Mouse (Mus musculus) cerebellum, adult 11 months (tissue): ENCODE measurements around the gene Gm48552.
A peak's percentile ranks its signal among the peaks of the same experiment; 100 is the strongest.

Source experiments
- DNase-seq: peaks from one replicate; pipeline ENCODE4 v3.0.0; 2022

Gene Gm48552

DNA sequence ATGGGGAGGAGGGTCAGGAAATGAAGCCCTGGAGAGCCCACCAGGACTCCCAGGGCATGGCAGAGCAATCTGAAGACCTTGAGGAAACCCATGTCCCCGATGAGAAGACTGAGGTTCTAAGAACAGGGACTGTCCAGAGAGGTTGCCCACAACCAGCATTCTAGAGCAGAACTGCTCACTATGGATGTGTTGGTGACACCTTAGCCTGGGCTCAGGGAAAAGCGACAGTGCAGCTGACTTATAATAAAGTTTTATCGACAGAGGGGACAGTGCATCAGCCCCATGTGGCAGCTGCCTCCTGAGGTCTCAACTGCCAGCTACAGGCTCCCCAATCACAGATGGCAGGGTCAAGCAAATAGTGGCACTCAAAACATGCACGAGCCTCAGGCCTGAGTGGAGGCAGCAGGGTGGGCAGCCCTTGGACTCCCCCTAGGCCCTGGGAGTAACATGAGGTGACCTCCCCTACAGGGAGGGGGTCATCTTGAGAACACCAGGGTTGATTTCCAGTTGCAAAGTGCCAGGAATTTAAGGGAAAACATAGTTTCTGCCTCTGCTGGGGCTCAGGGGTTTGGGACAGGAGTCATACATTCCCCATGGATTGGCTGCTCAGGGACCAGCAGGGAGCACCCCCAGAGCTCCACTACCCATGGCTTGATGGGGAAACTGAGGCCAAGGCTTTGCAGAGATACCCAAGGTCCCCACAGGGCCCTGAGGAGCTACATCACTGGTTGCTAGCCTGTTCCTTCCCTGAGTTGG, 32.4 kb downstream of the Gm48552 start:
- no peak for DNase-seq

DNA sequence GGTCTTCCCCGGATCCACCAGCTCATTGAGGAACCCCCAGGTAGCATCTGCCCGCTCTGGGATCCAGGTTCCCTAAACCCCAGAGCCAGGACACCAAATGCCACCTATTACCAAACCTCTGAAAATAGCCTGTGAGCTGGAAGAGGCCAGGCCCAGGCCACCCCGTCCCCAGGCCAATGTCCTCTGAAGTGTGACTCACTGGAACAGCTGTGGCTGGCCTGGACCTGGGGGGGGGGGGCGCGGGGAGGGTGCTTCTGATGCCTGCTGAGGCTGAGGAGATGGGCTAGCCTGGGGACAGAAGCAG, 32.9 kb downstream of the Gm48552 start:
- DNase-seq, result peak; percentile 22

DNA sequence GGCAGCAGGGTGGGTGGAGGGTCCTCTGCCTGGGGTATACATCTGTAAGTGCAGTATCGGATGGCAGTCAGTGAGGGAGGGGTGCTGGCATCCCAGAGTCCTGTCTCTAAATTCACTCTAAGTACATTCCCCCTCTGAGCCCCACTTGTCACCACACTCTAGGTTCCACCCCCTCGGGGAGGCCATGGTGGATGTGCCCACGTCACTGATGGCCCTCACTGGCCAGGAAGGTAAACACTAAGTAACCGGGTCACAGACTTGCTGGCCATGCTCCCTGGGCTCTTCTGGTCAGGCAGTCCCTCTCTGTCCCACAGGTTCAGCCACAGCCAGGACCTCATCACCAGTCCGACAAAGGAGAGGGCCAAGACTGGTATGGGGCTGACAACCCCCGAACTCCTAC, 33.4 kb downstream of the Gm48552 start:
- peak; percentile 39 for DNase-seq

DNA sequence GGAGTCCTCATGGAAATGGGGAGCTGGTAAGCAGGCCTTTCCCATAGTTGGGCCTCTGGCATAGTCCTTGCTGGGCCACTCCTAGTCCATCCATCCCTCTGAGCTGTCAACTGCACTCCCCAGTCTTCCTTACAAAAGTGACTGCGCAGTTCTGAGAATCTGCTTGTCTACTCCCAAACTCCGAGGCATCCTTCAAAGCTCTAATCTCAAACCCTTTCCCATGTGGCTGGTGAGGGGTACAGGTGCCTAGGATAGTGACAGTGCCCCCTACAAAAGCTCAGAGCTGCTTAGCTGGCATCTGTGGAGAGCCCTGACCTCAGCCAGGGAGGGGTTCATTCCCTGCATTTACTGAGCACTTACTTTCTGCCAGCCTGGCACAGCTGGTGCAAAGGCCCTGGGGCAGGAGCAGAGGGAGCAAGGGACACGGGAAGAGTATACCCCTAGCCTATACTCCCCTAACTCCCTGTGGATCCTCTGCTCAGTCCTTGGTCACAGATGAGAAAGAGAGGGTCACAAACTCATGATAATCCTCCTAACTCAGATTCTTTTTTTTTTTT, 33.9 kb downstream of the Gm48552 start:
- peak; percentile 32 for DNase-seq

DNA sequence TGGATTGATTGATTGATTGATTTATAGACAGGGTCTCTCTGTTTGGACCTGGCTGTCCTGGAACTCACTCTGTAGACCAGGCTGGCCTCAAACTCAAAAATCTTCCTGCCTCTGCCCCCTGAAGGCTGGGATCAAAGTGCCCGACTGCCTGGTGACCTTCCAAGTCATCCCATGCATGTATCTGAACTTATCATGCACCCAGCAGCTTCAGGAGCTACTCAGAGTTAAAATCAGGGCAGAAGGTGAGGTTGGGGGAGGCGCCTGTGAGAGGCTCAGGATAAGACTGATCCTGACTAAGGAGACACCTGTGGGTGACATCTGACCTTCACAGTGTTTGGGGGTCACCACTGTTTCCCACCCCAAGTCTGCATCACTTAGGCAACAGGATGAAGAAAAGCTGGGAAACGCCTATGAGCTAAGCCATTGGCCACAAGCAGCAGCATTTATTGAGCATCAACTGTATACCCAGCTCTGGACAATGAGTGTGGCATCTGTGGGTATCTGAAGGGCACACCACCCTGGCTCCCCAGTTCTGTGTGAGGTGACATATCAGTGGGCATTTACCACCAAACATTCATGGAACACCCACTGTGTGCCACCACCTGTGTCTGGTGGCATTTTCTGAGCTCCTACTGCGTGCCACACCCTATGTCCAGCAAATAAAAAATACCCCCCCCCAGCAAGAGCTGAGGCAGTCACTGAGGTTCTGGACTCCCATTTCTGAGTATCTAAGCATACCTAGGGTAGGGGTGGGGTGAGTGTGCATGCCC, 34.9 kb downstream of the Gm48552 start:
- peak; percentile 27 for DNase-seq

DNA sequence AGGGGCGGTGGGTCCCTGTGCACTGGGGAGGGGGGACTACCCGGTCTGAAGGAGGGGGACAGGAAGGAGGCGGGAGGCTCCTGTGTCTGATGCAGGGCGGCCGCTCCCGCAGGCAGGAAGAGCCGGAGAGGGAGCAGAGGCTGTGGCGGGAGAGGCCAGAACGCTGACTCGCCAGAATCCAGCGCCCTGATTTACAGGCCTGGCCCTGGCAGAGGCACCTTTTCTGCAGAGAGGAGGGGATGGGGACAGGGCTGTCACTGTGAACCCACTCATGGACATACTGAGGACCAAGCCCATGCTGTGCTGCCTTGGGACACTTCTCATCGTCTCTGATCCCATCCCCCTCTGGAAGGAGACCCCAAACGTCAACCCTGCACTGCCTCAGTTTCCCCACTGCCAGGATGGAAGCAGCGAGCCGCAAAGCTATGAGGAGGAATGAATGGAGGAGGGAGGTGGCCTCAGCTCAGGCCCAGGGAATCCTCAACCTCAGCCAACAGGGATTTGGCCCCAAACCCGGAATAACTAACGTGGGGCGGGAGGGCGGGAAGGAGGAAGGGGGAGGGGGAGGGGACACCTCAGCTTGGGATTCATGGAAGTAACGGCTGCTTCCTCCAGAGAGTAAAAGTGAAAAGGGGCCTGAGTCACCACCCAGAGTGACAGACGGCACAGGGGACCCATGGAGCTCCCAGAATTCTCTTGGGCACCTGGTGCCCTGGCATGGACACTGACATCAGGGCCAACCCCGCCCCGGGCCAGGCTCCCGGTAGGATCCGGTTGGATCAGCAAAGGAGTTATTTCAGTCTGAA, 35.6 kb downstream of the Gm48552 start:
- DNase-seq, result peak; percentile 85

DNA sequence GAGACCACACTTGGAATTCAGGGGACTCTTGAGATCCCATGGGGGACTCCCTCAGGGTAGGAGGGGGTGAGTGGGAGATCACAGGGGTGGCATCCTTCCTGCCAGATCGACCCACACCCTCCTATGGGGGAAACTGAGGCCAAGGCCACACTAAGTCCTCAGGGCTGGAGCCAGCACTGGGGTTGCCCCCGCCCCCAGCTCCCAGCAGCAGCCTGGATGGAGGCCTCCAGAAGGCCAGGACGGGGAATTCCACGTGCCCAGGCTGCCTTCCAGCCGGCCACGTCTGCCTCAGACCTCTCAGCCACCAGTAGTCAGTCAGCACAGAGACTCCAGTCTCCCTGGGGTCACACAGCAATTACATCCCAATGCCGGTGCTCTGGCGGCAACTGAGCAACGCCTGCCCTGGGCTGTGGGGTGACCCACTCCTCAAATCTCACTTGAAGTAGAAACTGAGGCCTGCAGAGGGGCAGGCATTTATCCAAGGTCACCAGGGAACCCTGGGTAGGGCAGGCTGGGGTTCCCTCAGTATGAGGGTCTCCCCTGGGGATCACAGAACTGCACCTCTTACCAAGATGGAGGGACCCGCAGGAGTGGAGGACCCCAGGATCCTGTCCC, 36.5 kb downstream of the Gm48552 start:
- DNase-seq, result peak; percentile 66

DNA sequence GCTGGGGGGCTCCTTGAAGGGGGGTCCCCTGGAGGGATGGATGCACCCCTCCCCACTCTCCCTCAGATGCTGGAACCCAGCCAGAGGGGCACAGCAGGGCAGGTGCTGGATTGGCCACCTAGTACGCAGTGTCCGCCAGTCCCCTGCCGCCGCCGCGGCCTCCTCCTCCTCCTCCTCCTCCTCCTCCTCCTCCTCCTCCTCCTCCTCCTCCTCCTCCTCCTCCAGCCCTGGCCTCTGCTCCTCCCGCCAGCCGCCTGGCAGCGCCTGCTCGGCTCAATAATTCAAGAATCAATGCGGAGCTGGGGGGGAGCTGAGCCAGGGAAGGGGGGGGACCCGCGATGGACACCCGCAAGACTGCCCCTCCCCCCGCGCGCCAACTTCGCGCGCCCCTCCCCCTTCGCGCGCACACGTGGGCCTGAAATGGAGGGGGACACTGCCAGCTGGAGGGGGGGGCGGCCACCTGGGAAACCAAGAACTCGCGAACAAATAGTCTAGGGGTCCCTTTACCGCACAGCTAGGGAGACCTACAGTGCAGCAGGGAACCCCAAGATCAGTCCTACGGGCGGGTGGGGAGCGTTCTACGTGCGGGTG, 37.4 kb downstream of the Gm48552 start:
- peak; percentile 56 for DNase-seq

DNA sequence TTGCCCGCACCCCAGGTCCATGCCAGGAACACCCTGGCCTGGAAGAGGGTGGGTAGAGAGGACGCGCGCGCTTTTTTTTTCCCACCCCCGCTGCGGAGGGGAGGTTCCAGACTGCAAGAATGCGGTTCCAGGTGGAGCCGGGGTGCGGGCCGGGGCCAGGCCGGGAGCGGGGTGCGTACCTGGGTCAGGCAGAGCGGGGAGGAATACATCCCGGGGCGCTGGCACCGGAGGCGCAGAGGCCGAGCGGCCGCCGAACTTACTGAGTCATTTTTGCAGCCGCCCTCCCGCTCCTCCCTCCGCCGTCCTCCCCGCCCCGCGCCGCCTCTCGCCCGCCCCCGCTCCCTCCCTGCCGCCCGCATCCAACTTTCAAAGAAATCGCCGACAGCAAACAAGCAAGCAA, 38.1 kb downstream of the Gm48552 start:
- DNase-seq, result peak; percentile 71

DNA sequence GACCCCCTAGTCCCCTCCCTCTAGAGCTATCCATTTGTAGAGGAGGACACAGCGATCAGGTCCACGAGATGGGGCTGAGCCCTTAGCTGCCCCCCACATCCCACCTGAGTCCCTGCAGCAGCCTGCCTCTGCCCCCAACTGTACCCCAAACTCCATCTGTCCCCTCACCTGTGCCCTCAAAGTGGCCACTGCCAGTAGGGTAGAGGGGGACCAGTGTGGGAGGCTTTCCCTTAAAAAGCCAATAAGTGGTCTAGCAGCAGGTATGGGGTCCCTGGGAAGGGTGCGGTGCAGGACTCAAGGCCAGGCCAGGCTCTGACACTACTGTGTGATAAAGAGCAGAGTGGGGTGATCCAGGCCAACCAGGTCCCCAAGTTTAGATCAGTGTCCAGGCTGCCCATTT, 38.5 kb downstream of the Gm48552 start:
- DNase-seq, result no peak

DNA sequence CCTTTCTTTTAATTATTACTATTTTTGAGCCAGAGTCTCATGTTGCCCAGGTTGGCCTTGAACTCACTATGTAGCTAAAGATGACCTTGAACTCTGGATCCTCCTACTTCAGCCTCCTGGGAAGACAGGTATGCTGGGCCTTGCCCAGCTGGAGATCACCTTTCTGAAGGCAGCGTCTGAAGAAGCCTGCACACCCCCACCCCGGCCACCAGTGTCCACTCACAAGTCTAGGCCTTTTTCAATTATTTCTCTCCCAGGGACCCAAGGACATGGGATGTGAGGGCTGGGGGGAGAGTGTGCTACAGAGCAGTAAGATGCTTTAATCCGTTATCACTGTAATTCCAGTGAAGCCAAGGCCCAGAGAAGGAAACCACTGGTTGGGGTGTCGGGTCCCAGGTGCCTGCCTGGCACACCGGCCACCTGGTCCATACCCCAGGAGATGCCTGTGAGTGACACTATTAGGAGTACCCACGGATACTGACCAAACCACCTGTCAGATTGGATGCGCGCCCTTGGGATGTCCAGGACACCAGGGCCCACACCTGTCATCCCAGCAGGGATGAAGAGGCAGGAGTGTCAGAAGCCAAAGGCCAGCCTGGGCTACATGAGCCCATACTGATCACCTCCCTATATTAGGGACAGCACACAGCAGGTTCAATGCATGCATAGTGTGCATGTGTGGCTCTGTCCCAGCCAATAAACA, 39.1 kb downstream of the Gm48552 start:
- peak; percentile 69 for DNase-seq

DNA sequence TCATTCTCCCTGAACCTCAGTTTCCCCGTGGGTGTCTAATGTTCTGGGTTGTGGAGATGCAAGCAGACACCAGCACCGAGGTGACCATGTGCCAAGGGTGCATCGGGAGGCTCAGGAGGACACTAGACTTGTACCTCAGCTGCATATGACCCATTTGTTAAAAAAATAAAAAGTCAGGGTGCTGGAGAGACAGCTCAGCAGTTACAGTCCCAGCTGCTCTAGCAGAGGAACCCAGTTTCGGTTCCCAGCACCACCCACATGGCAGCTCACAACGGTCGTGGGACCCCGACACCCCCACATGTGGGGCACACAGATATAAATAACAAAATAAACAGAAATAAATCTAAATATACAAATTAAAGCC, 39.7 kb downstream of the Gm48552 start:
- peak; percentile 32 for DNase-seq

DNA sequence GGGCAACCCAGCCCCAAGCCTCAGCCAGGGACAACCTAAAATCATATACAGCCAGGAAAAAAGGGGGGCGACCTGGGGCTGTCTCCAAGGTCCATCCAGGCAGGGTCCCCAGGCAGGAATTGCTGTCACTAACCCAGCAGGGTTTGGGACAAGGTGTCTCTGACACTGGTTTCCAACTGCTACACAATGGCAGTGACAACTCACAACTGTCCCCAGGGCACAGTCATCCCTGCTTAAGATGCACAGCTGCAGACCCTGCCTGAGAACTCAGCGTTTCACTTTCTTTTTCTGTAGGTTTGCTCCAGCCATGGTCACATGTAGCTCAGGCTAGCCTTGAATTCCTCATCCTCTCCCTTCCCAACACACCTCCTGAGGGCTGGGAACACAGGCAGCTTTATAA, 40.3 kb downstream of the Gm48552 start:
- DNase-seq, result peak; percentile 34

DNA sequence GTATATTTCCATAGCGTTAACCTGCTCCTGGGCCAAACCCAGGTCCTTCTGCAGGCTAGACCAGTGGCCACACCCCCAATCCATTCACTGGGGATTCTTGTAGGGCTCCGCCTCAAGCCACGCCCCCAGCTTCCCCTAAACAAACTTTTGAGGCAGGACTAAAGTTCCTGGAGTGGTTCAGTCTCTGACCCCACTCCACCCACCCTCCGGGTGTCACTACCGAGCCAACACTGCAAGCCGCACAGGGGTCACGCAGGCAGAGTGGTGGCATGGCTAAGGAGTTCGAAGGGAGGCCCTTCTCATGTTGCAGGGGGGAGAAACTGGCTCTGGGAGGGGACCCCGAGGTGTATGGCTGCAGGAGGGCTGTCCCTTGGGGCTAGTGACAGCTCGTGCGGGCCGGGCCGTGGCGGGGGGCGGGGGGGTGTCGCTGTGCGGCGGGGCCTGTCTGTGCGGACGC, 40.8 kb downstream of the Gm48552 start:
- DNase-seq, result peak; percentile 73

DNA sequence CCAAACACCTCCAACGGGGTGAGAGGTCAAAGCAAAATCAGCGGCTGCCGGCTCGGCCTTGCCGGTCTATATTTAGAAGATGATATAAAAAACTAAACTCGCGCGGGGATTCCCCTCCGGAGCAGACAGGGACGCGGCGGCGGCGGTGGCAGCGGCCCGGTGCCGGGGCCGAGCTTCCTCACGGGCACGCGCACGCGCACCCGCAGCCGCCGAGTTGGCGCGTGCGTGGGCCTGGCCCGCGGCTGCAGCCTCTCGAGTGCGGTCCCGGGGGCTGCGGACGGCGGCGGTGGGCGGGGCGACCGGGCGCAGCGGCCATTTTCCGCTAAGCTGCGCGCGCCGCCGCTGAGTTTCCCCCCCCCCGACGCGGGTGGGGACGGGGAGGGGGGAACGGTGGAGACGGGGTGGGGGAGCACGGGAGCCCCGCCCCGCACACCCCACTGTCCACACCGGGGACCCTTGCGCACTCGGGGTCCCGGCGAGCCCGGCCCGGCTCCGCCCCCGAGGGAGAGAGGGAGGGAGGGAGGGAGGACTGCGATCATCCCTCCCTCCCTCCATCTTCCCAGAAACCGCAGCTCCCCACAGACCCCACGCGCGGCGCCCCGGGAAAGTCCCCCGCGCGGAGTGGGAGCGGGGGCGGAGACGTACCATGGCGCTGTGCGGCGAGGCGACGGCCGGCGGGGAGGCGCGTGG, 41.5 kb downstream of the Gm48552 start:
- peak; percentile 87 for DNase-seq

DNA sequence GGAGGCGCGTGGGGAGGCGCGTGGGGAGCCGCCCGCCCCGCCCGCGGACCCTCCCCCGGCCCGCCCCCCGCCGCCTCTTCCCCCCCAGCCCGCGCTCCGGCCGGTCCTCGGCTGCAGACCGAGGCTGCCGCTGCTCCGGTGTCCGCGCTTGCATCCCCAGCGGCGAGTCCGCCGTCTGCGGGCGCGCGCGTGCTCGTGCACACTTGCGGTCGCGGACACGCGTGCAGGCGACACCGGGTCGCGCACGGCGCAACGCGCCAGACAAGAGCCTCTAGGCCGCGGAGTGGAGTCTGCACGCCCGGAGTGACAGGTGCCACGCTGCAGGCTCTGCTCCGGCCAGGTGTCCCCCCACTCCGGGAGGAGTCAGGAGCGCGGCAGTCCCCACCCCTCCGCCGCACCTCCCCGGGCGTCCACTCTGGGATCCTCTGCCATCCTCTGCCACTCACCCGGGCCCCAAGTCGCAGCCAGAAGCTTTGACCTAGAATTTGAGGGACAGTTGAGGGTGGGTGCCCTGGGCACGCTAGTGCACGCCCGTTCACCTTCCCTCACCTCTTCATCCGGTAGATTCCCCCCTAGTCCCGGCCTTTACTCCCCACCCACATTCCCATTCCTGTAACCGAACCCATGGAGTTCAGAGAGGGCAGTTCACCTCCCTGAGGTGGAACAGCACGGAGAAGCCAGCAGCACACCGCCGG, 42.2 kb downstream of the Gm48552 start:
- peak; percentile 87 for DNase-seq

DNA sequence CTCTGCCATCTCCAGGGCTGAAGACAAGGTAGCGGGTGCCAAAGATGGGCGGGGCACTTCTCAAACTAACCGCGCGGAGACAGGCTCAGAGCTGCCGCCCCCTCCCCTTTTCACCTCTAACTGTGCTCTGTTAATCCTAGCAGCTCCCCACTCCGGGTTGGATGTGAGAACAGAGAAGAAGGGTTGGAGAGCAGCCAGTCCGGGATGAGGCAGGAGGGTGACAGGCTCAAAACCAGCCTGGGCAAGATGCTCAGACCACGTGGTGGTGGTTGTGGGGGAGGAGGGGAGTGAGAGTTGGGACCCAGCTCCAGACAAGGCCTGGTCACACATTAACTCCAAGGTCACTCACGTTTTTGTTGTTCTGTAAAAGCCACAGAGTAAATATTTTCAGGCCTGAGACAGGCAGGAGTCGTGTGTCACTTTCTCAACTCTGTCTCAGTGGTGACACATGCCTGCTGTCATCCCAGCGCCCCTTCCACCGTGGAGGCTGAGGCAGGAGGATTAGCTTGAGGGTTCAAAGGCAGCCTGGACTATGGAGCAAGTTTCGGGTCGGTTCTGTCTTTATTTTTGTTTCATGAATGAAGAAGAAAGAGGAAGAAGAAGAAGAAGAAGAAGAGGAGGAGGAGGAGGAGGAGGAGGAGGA, 42.8 kb downstream of the Gm48552 start:
- DNase-seq, result peak; percentile 67

DNA sequence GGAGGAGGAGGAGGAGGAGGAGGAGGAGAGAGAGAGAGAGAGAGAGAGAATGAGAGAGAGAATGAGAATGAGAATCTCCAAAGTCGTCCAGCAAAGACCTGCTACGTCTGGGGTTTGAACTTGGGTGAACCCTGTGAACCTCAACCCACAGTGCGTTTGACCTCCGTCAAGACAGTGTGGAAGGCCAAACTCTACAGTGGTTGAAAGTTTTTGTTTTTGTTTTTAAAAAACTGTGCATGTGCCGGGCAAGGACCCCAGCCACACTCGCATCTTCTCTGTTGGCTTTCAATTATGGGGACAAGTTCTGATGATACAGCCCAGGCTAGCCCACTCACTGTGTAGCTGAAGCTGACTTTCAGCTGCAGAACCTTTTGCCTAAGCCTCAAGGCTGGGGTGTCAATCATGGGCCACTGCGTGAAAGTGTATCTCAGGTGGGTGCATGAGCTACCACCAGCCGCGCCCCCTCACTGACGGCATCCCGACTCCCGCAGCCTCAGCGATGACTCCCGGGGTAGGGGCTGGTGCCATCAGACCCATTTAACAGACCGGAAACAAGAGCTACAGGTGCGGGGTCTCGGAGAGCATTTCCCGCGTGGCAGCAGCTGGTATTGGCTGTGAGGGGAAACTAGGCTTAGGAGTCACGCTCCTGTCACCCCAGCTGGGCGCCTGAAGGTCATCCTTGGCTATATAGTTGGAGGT, 43.5 kb downstream of the Gm48552 start:
- DNase-seq, result no peak

DNA sequence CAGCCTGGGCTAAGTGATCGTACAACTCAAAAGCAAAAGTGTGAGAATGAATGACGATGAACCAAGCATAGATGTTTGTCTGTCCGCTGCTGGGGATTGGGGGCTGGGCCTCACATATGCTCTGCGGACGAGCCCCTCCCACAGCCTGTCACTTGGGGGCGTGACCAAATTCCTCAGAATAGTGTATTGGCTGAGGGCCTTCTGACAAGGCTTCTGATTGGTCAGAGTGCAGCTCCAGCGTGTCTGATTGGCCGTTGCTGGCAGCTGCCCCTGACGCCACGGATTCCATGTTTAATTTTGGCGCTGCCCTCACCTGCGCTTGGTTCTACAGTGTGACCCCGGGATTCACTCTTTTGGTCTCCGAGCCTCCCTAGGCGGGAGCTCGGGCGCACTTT, 44.1 kb downstream of the Gm48552 start:
- DNase-seq, result peak; percentile 93
